Mouse (Mus musculus) embryonic fibroblast, embryonic 13.5 days (primary cell): ENCODE measurements around the gene Susd5.
"Not testable (repeated sequence)": the region's sequence is repeated elsewhere in the genome, so short reads cannot be mapped to it uniquely, and the experiment has no call there.

ENCODE experiments used
- CTCF ChIP-seq: IDR thresholded peaks from 2 replicates; pipeline ENCODE4 v1.5.1; 2011; ENCODE audit warnings: mild to moderate bottlenecking, control low read depth, low read length, moderate library complexity, borderline replicate concordance; ENCODE audit not compliant: insufficient read depth
- POLR2A ChIP-seq: IDR thresholded peaks from 2 replicates; pipeline ENCODE4 v1.6.1; 2011; ENCODE audit warnings: low read depth, mild to moderate bottlenecking, control low read depth, low read length, moderate library complexity

GRCm38 (mm10) chr9:114116672-114117071 is 59.7 kb downstream of the Susd5 start:
- not testable (repeated sequence) for TF ChIP-seq POLR2A
- peak; percentile 36; the same call in 1 of the 2 replicates for TF ChIP-seq CTCF
